Mouse (Mus musculus): ENCODE measurements around the gene Igsf3. TPM values are rescaled to one million over a fixed set of nuclear protein-coding genes. Genes with fewer than 3 reads are reported as not detected.
"Not testable (repeated sequence)": the region's sequence is repeated elsewhere in the genome, so short reads cannot be mapped to it uniquely, and the experiment has no call there.

Igsf3 gene
- polyA plus RNA-seq, 1 experiment from 2014 or later, result 24.1 TPM

DNA sequence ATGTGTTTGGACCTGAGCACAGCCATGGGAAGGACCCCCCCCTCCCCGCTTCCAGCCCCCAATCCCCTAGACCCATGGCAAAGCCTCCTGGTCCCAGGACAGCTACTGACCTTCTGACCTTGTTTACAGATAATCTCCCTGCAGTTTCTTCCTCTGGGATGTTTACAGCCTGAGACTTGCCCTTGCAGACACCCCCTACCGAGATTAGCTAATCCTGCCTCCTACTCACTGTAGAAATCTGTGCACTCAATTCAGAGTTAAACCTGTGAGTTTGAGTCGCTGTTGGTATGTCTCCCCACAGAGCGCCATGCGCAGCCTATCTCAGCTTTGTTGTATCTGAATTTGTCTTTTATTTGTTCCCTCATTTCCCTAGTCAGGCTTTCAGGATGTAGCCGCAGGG is 35.2 kb downstream of the Igsf3 start:
- Histone ChIP-seq H3K36me3 (ENCODE audit: insufficient read depth) (no peaks in the 10 kb centered on the region), H3K4me3 (ENCODE audit: low read depth, low read length) (no peak overlapping the region), H3K27me3 (ENCODE audit: insufficient read depth, low read length) (no peaks in the 10 kb centered on the region), H3K4me2 (no peak overlapping the region), H3K9me3 (ENCODE audit: low read depth, low read length) (no peaks in the 10 kb centered on the region), H3K4me1 (ENCODE audit: insufficient read depth) (peaks cover 44% of the 10 kb centered on the region), H3K9ac (no peak overlapping the region), H3K27ac (ENCODE audit: low read depth) (no peak overlapping the region)
- TF ChIP-seq CTCF (IDR thresholded peaks at IDR 0.05; ENCODE audit: low read depth), result no peak
- DNase-seq (no peak), ATAC-seq (ENCODE audit: insufficient read depth) (no peak)
- 75% methylated on average over 6 of the region's 6 CpGs for WGBS

DNA sequence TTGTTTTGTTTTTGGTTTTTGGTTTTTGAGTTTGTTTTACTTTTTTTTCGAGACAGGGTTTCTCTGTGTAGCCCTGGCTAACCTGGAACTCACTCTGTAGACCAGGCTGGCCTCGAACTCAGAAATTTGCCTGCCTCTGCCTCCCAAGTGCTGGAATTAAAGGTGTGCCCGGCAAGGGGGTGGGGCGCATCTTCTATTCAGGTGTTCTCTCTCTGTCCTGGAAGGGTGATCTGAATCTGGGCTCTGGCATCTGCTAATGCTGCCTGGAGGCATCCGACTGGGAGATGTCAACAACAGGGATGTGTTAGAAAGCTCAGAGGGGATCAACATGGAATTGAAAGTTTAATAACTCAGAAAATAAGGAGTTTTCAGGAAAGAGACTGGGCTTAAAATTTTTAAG is 36.1 kb downstream of the Igsf3 start:
- H3K4me1 ChIP-seq (ENCODE audit: insufficient read depth), result peaks cover 37% of the 10 kb centered on the region
- not testable (repeated sequence) for DNase-seq; H3K4me2 ChIP-seq; H3K27ac ChIP-seq (ENCODE audit: low read depth); H3K9ac ChIP-seq; H3K4me3 ChIP-seq (ENCODE audit: low read depth, low read length); H3K9me3 ChIP-seq (ENCODE audit: low read depth, low read length); H3K36me3 ChIP-seq (ENCODE audit: insufficient read depth); H3K27me3 ChIP-seq (ENCODE audit: insufficient read depth, low read length); ATAC-seq (ENCODE audit: insufficient read depth)
- WGBS, result 86% methylated on average over 5 of the region's 5 CpGs

DNA sequence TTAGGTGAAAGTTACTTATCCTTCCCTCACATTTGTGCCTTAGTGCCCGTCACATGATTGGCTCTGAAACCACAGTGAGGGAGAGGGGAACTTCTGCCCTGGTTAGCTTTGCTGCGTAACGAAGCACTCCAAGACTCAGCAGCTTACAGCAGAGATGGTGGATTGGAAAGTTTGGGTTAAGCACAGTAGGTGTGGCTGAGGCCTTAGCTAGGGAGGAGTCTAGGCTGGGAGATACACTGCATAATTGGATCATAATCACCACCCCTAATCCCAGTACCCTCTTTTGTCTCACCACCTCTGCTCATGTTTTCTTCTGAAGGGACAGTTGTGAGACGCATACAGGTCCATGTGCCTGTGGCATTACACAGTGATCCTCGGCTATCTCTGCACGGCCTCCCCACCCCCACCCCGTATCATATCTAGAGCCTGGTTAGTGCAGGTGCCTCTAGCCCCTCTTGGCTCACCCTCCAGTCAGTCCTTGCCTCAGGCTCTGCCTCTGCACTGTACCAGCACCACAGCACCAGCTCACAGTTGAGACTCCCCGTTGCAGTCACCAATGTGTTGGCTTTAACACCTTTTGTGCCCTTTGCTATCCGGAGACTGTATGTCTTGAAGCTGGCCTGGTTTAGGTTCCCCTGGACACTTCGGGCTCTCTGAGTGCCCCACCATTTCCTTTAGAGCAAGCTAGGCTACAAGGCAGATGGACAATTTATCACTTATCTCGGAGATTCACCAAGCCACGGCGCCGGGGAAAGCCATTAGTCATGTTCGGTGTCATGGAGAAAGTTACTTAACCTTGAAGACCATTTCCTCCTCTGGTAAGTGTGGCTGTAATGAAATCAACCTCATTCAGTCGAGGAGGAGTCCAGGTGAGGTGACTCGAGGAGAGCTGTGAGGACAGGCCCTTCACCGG is 42.1 kb downstream of the Igsf3 start:
- Histone ChIP-seq H3K4me2 (no peak overlapping the region), H3K9me3 (ENCODE audit: low read depth, low read length) (no peaks in the 10 kb centered on the region), H3K9ac (no peak overlapping the region), H3K27ac (ENCODE audit: low read depth) (no peak overlapping the region), H3K36me3 (ENCODE audit: insufficient read depth) (no peaks in the 10 kb centered on the region), H3K4me1 (ENCODE audit: insufficient read depth) (no peaks in the 10 kb centered on the region), H3K27me3 (ENCODE audit: insufficient read depth, low read length) (no peaks in the 10 kb centered on the region), H3K4me3 (ENCODE audit: low read depth, low read length) (no peak overlapping the region)
- no peak for DNase-seq
- WGBS, result 43% methylated on average over 18 of the region's 18 CpGs
- ATAC-seq (ENCODE audit: insufficient read depth), result no peak
- TF ChIP-seq CTCF (IDR thresholded peaks at IDR 0.05; ENCODE audit: low read depth), result no peak

DNA sequence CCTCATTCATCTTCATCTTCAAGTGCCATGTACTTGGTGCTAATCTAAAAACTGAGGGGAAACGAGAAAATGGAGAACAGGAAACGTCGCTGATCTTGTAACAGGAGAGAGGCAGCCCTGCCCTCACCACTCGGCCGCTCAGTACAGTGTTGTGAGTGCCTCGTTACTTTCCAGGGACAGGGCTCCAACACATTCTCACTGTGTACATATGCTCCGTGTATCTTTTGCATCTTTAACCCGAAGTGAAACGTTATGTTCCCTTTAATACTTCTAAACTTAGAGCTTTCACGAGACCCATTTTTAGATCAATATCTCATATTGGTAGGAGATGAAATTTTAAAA is 42.7 kb downstream of the Igsf3 start:
- Histone ChIP-seq H3K9me3 (ENCODE audit: low read depth, low read length) (no peaks in the 10 kb centered on the region), H3K4me1 (ENCODE audit: insufficient read depth) (peaks cover 5% of the 10 kb centered on the region; the same call in 1 of the 2 replicates), H3K9ac (no peak overlapping the region), H3K4me3 (ENCODE audit: low read depth, low read length) (no peak overlapping the region), H3K36me3 (ENCODE audit: insufficient read depth) (no peaks in the 10 kb centered on the region), H3K27me3 (ENCODE audit: insufficient read depth, low read length) (no peaks in the 10 kb centered on the region), H3K4me2 (no peak overlapping the region), H3K27ac (ENCODE audit: low read depth) (no peak overlapping the region)
- DNase-seq (no peak), ATAC-seq (ENCODE audit: insufficient read depth) (no peak)
- no peak for TF ChIP-seq CTCF (IDR thresholded peaks at IDR 0.05; ENCODE audit: low read depth)
- WGBS, result 41% methylated on average over 10 of the region's 10 CpGs

DNA sequence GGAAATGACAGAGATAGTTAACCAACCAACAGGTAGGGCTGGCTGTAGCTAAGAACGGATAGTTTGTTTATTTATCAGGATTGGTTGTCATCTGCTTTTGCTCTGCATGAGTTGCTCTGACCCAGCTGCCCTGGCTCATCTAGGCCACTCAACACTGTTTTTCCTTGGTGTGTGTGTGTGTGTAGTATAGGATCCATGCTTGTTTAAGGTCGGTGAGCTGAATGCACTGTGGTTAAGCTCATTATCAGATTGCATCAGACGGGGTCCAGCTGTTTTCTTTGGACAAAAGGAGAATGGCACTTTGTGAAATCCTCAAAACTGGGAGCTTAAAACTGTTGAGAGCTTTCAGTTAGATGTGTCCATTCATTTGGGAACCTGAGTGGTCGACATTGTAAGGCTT is 46.3 kb downstream of the Igsf3 start:
- Histone ChIP-seq H3K27ac (ENCODE audit: low read depth) (no peak overlapping the region), H3K9ac (no peak overlapping the region), H3K9me3 (ENCODE audit: low read depth, low read length) (no peaks in the 10 kb centered on the region), H3K4me3 (ENCODE audit: low read depth, low read length) (no peak overlapping the region), H3K4me1 (ENCODE audit: insufficient read depth) (peaks cover 5% of the 10 kb centered on the region; the same call in 1 of the 2 replicates), H3K4me2 (no peak overlapping the region), H3K27me3 (ENCODE audit: insufficient read depth, low read length) (no peaks in the 10 kb centered on the region), H3K36me3 (ENCODE audit: insufficient read depth) (peaks cover 24% of the 10 kb centered on the region; the same call in 1 of the 2 replicates)
- ATAC-seq (ENCODE audit: insufficient read depth) (no peak), DNase-seq (no peak)
- WGBS, result 30% methylated on average over 4 of the region's 4 CpGs
- no peak for TF ChIP-seq CTCF (IDR thresholded peaks at IDR 0.05; ENCODE audit: low read depth)

DNA sequence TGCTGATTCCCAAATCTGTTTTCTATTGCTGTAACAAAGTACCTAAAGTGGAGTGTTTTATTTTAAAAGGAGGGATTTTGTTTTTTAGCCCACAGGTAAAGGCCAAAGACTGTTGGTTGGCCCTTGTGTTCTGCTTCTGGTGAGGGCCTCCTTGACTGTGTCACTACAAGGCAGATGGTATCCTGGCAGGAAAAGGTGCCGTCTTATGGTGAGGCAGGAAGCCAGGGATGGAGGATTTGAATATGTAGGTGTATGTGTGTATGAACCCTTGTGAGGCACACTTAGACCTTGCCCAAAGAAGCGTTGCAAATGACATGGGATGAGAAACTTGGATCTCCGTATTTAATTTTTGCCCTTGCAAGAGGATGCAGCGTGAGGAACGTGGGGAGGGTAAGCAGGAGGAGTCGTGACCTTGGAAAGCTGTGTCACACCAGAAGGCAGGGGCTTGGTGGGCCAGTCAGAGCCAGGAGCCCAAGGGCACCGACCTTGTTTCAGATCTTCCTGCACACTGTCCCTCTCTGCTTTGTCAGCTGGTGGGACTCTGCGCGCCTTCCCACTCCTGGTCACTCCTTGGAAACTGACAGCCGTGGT is 47.5 kb downstream of the Igsf3 start:
- TF ChIP-seq CTCF (IDR thresholded peaks at IDR 0.05; ENCODE audit: low read depth), result no peak
- 62% methylated on average over 10 of the region's 10 CpGs for WGBS
- DNase-seq (no peak), ATAC-seq (ENCODE audit: insufficient read depth) (peak; percentile 23)
- Histone ChIP-seq H3K4me2 (no peak overlapping the region), H3K27me3 (ENCODE audit: insufficient read depth, low read length) (no peaks in the 10 kb centered on the region), H3K9ac (no peak overlapping the region), H3K27ac (ENCODE audit: low read depth) (no peak overlapping the region), H3K4me1 (ENCODE audit: insufficient read depth) (peaks cover 5% of the 10 kb centered on the region; the same call in 1 of the 2 replicates), H3K36me3 (ENCODE audit: insufficient read depth) (peaks cover 24% of the 10 kb centered on the region; the same call in 1 of the 2 replicates), H3K4me3 (ENCODE audit: low read depth, low read length) (no peak overlapping the region), H3K9me3 (ENCODE audit: low read depth, low read length) (no peaks in the 10 kb centered on the region)

DNA sequence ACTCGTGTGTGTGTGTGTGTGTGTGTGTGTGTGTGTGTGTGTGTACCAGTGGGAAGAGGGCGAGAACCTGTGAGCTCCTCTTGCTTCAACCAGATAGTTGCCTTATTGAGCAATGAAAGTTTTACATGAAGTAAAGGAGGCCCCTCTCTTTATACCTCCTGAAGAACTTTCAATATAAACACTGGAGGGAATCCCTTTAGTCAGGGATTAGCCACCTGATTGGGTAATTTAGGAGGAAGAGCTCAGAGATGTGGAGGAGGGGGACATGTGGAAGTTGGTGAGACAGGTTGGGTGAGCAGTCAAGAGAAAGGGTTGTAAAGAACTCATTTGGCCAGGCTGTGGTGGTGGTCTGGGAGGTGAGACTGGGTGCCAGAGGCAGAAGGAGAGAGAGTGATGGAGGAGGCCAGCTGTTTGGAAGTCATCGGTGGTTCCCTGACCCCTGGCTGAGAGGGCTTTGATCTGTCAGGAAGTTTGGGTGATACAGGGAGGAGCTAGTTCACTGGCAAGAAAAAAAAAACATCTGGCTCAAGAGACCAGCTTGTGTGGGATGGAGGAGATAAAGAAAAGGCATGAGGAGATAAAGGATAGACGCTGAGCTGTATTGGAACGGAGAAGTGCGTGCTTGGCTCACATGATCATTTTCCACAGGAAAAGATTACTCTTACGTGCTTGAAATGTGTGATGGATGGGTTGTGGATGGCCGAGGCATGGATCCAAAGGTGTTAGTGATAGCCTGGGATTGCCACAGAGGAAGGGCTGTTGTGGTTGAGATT is 53.3 kb downstream of the Igsf3 start:
- Histone ChIP-seq H3K4me1 (ENCODE audit: insufficient read depth) (peaks cover 2% of the 10 kb centered on the region; the same call in 1 of the 2 replicates), H3K4me3 (ENCODE audit: low read depth, low read length) (no peak overlapping the region), H3K27ac (ENCODE audit: low read depth) (peak overlapping the region; percentile 61; the same call in 1 of the 2 replicates), H3K9ac (no peak overlapping the region), H3K4me2 (no peak overlapping the region), H3K9me3 (ENCODE audit: low read depth, low read length) (no peaks in the 10 kb centered on the region), H3K36me3 (ENCODE audit: insufficient read depth) (peaks cover 46% of the 10 kb centered on the region), H3K27me3 (ENCODE audit: insufficient read depth, low read length) (no peaks in the 10 kb centered on the region)
- no peak for TF ChIP-seq CTCF (IDR thresholded peaks at IDR 0.05; ENCODE audit: low read depth)
- DNase-seq (peak; percentile 78), ATAC-seq (ENCODE audit: insufficient read depth) (peak; percentile 83)
- 38% methylated on average over 8 of the region's 8 CpGs for WGBS
